Mouse (Mus musculus): ENCODE results near the gene Lrrtm4. TPM values are rescaled to one million over a fixed set of nuclear protein-coding genes. Genes with fewer than 3 reads are reported as not detected.

Lrrtm4 gene
- total RNA-seq, 2 experiments from 2014 or later: 39.3 to 45.3 TPM

DNA sequence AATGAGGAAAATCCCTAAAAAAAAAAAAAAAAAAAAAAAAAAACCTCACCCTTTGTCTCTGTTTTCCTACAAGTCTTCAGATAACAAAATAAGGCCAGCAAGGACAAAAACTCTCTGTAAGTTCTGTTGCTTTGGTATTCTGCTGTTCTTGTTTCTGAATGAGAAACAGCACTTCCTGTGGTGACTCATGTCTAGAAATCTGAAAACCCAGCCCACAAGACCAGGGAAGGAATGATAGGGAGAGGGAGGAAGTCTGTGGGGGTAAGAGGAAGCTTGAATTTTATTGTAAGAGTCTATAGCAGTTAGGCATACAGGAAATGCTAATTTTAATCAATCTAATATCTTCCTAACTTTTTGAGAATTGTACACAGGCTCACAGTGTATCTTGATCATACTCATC, 283.2 kb downstream of the Lrrtm4 start:
- intact Hi-C loops (cut with DNase I): no loop called here
- no peak for DNase-seq

- intact Hi-C loops (cut with DNase I): no loop called here
- no peak for DNase-seq
These were observed 284.9 kb downstream of the Lrrtm4 start for GRCm38 (mm10) chr6:80303568-80303967.

- no peak for DNase-seq
- intact Hi-C loops (cut with DNase I): no loop called here
These were observed 309.7 kb downstream of the Lrrtm4 start for GRCm38 (mm10) chr6:80328391-80328790.

DNA sequence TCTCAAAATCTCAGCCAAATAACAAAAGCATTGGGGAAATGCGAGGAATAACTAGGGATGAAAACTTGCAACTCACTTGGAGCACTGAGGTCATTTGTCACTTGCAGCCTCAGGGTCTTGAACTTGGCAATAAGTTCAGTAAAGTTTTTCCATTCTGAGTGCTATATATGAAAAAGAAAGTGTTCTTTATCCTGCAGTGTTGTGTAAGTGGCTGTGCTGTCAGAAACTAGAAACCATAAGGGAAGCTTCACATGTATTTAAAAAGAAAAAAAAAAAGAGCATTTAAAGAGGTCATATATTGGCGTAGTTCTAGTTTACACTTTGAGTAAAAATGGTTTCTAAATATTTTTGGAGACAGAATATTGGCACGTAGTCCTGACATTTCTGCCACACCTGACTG, 313.1 kb downstream of the Lrrtm4 start:
- DNase-seq: no peak
- intact Hi-C loops (cut with DNase I): no loop called here

GRCm38 (mm10) chr6:80352307-80352706, 333.6 kb downstream of the Lrrtm4 start:
- intact Hi-C loops (cut with DNase I): no loop called here

DNA sequence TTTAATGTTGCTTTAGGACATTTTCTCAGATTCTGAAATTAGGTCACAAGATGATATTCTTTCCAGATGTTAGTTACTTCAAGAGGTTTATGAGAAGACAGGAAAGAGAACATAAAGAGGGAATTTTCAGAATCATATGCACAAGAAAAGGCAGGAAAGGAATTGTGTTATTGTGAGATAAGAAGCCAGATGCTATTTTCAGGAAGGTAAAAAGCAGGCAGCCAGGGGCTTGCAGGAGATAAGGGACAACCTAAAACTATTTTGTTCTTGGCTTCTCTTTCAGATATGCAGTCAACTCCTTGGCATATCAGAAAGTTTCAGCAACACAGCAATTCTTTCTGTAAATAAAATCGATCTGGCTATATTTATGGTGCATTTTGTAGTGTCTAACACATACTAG, 338.4 kb downstream of the Lrrtm4 start:
- no peak for DNase-seq
- intact Hi-C loops (cut with DNase I): no loop called here

More at GRCm38 (mm10) chr6:80352307-80352706, 333.6 kb downstream of the Lrrtm4 start:
- DNase-seq: no peak

GRCm38 (mm10) chr6:80363593-80363992, 344.9 kb downstream of the Lrrtm4 start:
- intact Hi-C loops (cut with DNase I): no loop called here
- DNase-seq: no peak

GRCm38 (mm10) chr6:80366532-80366931, 347.9 kb downstream of the Lrrtm4 start:
- no peak for DNase-seq
- intact Hi-C loops (cut with DNase I): no loop called here

DNA sequence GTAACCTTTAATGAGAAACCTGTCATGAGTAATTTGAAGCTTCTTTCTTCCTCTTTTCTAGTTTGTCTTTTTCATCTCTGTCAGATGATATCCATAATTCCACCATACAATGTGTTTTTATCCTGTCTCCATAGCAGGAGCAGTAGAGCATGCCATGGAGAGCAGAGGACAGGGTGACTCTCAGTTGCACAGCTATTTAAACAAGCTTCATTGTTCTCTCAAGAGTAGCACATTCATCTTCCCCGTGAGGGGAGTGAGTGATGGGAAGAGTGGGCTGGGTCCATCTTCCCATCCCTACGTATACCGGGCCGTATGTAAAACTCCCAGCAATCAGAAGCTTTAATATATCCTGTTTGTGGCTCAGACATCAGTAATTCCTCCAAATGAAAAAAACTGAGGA, 370.9 kb downstream of the Lrrtm4 start:
- intact Hi-C loops (cut with DNase I): no loop called here

DNA sequence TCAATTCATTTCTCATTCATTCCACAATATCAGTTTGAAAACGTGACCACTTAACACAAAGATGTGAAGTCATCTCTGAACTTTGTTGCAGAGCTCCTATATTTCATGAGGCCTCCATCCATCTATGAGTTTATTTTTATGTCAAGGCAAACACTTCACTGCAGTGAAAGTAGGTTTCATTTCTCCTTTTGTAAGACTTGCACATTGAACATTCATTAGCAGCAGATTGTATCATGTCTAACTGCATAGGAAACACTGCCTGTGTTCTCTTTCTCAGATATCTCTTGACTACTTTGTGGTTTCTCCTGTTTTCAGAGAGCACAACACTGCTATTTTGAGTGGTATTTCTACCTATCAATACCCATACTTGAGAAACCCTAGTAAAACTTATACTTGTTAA, 388.1 kb downstream of the Lrrtm4 start:
- DNase-seq: no peak
- intact Hi-C loops (cut with DNase I): loop anchor here (5.0 kb wide), 1 partner anchor 34 kb away; no protein-coding TSS in a partner anchor

More for the DNA sequence above, 370.9 kb downstream of the Lrrtm4 start:
- no peak for DNase-seq

- DNase-seq: no peak
- intact Hi-C loops (cut with DNase I): no loop called here
These were observed 421.5 kb downstream of the Lrrtm4 start for GRCm38 (mm10) chr6:80440135-80440534.

DNA sequence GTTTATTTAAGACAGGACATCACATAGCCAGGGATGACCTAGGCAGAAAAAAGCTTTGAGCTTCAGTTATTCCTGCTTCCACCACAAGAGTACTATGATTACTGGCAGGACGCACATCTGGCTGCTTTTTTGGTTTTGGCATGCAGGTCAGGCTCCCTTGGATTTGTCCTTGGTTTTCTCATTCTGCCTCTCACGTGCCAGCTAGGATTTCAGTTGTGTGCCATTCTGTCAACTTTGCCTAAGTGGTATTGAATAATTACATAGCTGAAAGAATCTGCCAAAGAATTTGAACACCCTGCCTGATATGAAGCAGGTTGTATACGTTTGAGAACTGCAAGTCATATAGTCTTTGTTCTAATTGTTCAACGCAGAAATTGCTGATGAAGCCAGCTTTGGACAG, 451.9 kb downstream of the Lrrtm4 start:
- DNase-seq: no peak
- intact Hi-C loops (cut with DNase I): no loop called here

GRCm38 (mm10) chr6:80476153-80476552, 457.5 kb downstream of the Lrrtm4 start:
- DNase-seq: peak; percentile 34
- intact Hi-C loops (cut with DNase I): no loop called here

DNA sequence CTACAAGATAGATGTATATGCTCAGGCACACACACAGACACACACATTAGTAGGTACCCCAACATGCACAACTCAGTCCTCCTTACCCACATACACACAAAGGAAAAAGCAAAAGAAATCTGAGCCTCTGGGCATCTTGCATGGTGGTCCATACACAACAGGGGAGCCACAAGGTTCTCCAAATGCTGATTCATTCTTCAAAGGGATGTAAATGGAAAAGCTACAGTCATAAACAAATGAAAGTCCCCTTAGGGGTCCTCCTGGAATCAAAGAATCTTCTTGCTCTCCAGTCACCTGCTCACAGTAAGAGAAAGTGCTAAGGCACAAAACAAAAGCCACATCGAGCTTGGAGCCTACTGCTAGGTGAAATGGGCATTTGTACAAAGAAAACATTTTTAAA, 526.3 kb downstream of the Lrrtm4 start:
- intact Hi-C loops (cut with DNase I): no loop called here
- DNase-seq: no peak

GRCm38 (mm10) chr6:80549907-80550306, 531.2 kb downstream of the Lrrtm4 start:
- DNase-seq: no peak
- intact Hi-C loops (cut with DNase I): no loop called here

DNA sequence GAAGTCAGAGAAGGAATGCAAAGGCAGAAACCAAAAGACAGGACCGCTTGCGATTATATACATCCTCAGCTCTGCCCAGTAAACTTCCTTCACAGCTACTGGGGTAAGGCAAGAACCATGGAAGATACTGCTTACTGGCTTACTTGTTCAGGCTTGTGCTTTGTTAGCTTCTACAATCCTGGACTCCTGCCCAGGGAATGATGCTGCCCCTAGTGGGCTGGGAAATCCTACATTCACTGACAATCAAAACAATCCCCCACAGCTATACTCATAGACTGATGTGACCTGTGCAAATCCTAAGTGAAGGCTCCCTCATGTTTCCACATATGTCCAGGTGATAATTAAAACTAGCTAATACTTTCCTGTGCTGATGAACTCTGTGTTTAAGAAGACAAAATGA, 534.7 kb downstream of the Lrrtm4 start:
- intact Hi-C loops (cut with DNase I): no loop called here
- peak; percentile 13 for DNase-seq

DNA sequence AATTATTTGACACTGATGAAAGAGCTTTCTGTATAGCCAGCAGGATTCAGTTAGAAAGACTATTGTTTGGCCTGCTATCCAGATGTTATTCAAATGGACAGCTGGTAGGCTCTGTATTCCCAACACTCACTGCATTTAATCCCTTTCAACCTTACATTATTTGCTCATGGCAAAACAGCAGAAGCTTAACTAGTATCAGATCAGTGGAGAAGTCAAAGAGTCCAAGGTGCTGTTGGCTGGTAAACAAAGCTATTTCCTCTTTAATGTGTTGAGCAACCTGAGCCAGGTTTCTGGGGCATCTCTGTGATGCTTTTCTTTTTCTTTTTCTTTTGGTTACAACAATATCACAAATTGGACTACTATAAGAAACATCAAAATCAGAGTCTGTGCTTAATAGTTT, 536.3 kb downstream of the Lrrtm4 start:
- intact Hi-C loops (cut with DNase I): no loop called here
- DNase-seq: no peak

- DNase-seq: no peak
- intact Hi-C loops (cut with DNase I): no loop called here
These were observed 558.5 kb downstream of the Lrrtm4 start for GRCm38 (mm10) chr6:80577227-80577626.

DNA sequence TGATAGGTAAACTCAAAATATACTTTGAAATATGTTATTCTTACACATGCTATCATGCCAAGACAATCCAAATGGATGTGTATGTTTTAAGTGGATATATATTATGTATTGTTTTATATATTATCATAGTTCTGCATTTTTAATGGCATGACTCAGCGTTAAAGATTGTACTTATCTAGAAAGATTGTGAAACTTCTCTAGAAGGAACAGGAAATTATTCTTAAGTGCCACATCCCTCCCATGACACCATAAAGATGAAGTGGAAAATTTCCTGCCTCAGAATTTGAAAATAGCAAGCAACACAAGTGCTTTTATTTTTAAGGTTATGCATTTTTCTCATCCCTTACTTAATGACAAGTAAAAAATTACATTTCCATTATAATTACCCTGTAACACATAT, 563.5 kb downstream of the Lrrtm4 start:
- no peak for DNase-seq
- intact Hi-C loops (cut with DNase I): no loop called here

- intact Hi-C loops (cut with DNase I): no loop called here
- no peak for DNase-seq
These were observed 571.1 kb downstream of the Lrrtm4 start for GRCm38 (mm10) chr6:80589776-80590175.

DNA sequence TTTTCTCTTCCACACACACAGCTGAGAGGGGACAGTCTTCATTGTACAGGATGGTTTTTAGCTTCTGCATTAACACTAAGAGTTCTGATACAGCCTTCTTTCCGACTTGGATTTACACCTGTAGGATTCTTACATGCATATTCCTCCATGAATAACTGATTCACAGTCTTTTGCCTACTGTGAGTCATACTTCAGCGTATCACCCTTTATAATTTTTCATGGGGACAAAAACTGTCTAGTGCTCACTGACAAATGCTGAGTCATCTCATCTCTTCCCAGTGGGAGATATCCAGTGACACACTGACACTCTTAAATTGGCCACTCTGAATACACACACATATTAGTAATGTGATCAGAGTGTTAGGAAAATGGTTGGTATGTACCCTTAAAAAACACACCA, 600.8 kb downstream of the Lrrtm4 start:
- no peak for DNase-seq
- intact Hi-C loops (cut with DNase I): no loop called here

DNA sequence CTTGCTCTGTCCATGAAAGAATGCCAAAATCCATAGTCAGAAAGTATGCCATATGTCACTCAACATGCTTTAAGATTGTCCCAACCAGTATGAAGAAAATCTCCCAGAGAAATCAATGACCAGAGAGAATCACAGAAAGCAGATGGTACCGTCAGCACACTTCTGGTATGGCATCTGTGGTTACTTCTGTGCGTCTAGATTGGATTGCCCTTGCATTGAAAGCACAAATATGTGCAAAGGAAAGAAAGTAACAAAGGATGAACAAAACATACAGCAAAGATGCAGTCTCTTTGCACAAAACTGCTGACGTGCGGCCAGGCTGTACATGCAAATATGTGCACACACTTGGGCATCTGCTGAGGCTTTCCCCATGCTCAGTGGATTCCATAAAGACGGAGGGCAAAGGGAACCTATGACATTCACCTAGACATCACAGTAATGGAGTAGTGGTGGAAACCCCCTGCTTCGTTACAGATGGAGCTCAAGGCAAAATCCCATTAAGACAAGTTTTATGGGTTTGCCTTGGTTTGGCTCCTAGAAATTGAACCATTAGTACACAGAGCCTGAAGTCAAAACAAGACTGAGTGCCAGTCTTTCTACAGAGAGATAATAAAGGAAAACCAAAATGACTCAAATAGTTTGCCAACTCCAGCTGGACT, 604.1 kb downstream of the Lrrtm4 start:
- intact Hi-C loops (cut with DNase I): no loop called here
- DNase-seq: peak; percentile 2

DNA sequence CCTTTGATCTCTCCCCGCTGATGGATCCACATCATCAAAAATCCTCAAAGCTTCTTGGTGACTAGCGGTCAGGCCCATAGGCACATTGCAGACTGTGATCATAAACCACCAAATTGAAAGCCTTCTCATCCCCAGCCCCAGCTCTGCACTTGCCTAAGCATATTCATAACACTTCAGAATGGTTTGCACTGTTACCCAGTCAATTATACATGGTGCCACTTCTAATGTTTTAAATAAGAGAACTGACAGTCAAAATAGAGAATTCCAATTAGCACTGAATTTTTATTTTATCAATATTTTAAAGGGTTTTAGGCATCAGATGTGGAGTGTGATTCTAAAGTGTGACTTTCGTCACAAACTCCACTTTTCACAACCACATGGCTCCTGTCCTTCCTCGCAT, 606.8 kb downstream of the Lrrtm4 start:
- DNase-seq: no peak
- intact Hi-C loops (cut with DNase I): no loop called here
